Mouse (Mus musculus): ENCODE measurements around the gene Nr5a1. TPM values are rescaled to one million over a fixed set of nuclear protein-coding genes. Genes with fewer than 3 reads are reported as not detected.

Nr5a1 gene
- polyA plus RNA-seq, 1 experiment from 2014 or later, result 0.04 TPM

DNA sequence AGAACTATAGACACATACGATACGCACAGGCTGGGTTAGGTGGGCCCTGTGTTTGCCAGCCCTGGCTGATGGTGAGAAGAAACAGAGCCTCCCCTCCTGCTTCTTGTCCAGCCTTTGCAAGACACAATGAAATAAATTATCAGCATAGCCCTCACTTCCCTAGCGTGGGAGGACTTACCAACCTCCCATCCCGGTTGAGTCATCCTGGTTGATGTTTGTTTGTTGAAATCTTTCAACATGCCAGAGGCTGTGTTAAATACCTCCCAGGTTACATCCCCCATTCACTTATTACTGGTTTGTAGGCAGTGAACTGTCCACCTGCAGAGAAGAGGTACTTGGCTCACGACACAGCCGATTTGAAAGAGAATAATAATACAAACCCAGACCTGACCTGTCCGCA is 66.7 kb downstream of the Nr5a1 start:
- ATAC-seq (ENCODE audit: low FRiP score), result no peak
- Histone ChIP-seq H3K27ac (ENCODE audit: low read depth, low read length) (no peak overlapping the region), H3K4me3 (ENCODE audit: low read depth, low read length) (no peak overlapping the region), H3K9ac (ENCODE audit: low read length) (no peak overlapping the region), H3K27me3 (ENCODE audit: control insufficient read depth, insufficient read depth, low read length) (no peaks in the 10 kb centered on the region), H3K4me1 (ENCODE audit: control insufficient read depth, insufficient read depth, low read length) (peaks cover 5% of the 10 kb centered on the region; the same call in 1 of the 2 replicates), H3K4me2 (no peak overlapping the region), H3K9me3 (ENCODE audit: control insufficient read depth, low read length) (no peaks in the 10 kb centered on the region), H3K36me3 (ENCODE audit: control insufficient read depth, insufficient read depth, low read length) (no peaks in the 10 kb centered on the region)
- 89% methylated on average over 7 of the region's 7 CpGs for WGBS
- no peak for DNase-seq (ENCODE audit: low spot score, missing footprints)

DNA sequence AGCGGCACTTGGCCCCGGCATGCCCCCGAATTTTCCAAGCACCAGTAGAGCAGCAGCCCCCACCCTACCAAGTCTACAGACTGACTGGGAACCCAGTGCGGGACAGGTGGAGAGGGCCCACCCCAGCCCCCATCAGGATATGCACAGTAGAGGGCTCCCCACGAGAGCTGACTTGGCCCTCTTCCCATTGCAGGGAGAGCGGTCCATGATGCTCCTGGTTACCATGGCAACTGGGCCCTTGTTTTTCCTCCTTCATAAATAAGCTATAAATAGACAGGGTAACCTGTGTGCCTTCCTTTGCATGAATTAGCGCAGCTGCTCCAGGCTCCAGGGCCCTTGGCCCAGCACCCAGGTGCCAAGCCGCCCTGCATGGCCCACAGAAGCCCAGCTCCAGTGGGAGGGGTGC is 67.1 kb downstream of the Nr5a1 start:
- Histone ChIP-seq H3K4me1 (ENCODE audit: control insufficient read depth, insufficient read depth, low read length) (peaks cover 6% of the 10 kb centered on the region; the same call in 1 of the 2 replicates), H3K9ac (ENCODE audit: low read length) (no peak overlapping the region), H3K4me3 (ENCODE audit: low read depth, low read length) (no peak overlapping the region), H3K27ac (ENCODE audit: low read depth, low read length) (no peak overlapping the region), H3K36me3 (ENCODE audit: control insufficient read depth, insufficient read depth, low read length) (no peaks in the 10 kb centered on the region), H3K4me2 (no peak overlapping the region), H3K27me3 (ENCODE audit: control insufficient read depth, insufficient read depth, low read length) (no peaks in the 10 kb centered on the region), H3K9me3 (ENCODE audit: control insufficient read depth, low read length) (no peaks in the 10 kb centered on the region)
- ATAC-seq (ENCODE audit: low FRiP score), result no peak
- no peak for DNase-seq (ENCODE audit: low spot score, missing footprints)
- WGBS, result 69% methylated on average over 8 of the region's 8 CpGs

DNA sequence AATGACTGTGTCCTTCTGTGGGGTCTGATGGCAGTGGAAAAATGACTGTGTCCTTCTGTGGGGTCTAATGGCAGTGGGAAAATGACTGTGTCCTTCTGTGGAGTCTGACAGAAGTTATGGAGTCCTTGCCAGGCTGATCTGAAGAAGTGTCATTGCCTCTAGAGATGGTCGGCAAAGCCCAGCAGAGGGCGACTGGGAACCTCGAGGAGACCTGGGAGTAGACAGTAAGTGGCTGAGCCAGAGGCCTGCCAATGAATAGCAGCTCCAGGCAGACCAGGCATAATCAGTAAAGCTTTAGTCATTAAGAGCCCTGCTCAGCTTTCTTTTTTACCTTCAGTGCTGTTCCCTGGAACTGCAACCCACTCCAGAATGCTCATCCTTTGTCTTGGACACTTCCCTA is 68.4 kb downstream of the Nr5a1 start:
- Histone ChIP-seq H3K36me3 (ENCODE audit: control insufficient read depth, insufficient read depth, low read length) (peaks cover 1% of the 10 kb centered on the region; the same call in 1 of the 2 replicates), H3K4me3 (ENCODE audit: low read depth, low read length) (no peak overlapping the region), H3K27ac (ENCODE audit: low read depth, low read length) (no peak overlapping the region), H3K4me1 (ENCODE audit: control insufficient read depth, insufficient read depth, low read length) (peaks cover 6% of the 10 kb centered on the region; the same call in 1 of the 2 replicates), H3K9ac (ENCODE audit: low read length) (no peak overlapping the region), H3K27me3 (ENCODE audit: control insufficient read depth, insufficient read depth, low read length) (no peaks in the 10 kb centered on the region), H3K9me3 (ENCODE audit: control insufficient read depth, low read length) (no peaks in the 10 kb centered on the region), H3K4me2 (no peak overlapping the region)
- 1% methylated on average over 3 of the region's 3 CpGs for WGBS
- ATAC-seq (ENCODE audit: low FRiP score) (peak; percentile 71), DNase-seq (ENCODE audit: low spot score, missing footprints) (no peak)

DNA sequence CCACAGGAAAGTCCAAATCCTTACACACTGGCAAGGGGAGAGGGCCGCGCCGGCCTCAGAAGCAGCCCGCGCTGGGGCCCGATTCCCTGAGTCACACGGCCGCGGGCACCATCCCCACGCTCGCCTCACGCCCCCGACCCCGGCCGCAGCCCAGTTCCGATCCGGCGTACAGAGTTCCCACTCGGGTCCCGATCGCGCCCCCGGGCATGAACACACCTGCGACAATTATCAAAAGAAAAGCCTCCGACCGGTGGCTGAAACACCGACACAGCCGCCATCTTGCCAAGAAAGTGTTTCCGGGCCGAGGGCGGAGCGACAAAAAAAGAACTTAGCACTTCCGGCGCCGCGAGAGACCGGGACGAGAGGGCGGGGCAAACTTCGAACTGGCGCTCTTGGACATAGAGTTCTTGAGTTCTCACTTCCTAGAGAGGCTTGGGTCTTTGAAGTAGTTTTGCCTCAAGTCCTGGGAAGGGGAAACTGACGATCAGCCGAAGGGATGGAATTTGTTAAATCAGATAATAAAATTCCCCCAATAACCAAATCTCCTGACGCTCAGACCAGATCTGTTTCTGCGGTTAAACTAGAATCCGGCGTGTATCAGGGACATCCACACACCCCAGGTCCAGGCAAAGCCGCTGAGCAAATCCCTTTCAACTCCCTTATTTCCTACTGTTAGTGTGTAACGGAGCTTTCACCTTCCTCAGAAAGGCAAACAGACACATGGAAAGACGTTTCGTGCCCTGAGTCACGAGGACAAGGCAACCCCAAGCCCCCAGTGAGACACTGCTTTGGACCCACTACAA is 70.5 kb downstream of the Nr5a1 start, which contains the start of gene Psmb7:
Gene Psmb7, minus strand, starts transcription at position 463 of the 803 bp plus-strand sequence.
- Histone ChIP-seq H3K9me3 (ENCODE audit: control insufficient read depth, low read length) (no peaks in the 10 kb centered on the region), H3K4me2 (peak within 1 kb of the TSS; percentile 87), H3K9ac (ENCODE audit: low read length) (peak within 1 kb of the TSS; percentile 89), H3K27ac (ENCODE audit: low read depth, low read length) (peak within 1 kb of the TSS; percentile 41; the same call in 1 of the 2 replicates), H3K4me3 (ENCODE audit: low read depth, low read length) (peak within 1 kb of the TSS; percentile 89), H3K27me3 (ENCODE audit: control insufficient read depth, insufficient read depth, low read length) (no peaks in the 10 kb centered on the region), H3K4me1 (ENCODE audit: control insufficient read depth, insufficient read depth, low read length) (peaks cover 6% of the 10 kb centered on the region; the same call in 1 of the 2 replicates), H3K36me3 (ENCODE audit: control insufficient read depth, insufficient read depth, low read length) (peaks cover 4% of the 10 kb centered on the region; the same call in 1 of the 2 replicates)
- WGBS, result 2% methylated on average over 52 of the region's 52 CpGs
- DNase-seq (ENCODE audit: low spot score, missing footprints) (peak; percentile 98), ATAC-seq (ENCODE audit: low FRiP score) (peak; percentile 89)

Other genes starting within 250 kb of the Nr5a1 start
- 87.3 and 92.3 TPM in 2 replicates for gene Nek6, start 202.9 kb downstream of the Nr5a1 start, polyA plus RNA-seq (2014; fragmentation: Nextera tagmentation; extraction: Ambion mirVana)
- gene Psmb7, start 70.5 kb downstream of the Nr5a1 start, polyA plus RNA-seq (2014; fragmentation: Nextera tagmentation; extraction: Ambion mirVana), result 345 and 351 TPM in 2 replicates
- 4.4 and 5.2 TPM in 2 replicates for gene Nr6a1, start 213.1 kb upstream of the Nr5a1 start, polyA plus RNA-seq (2014; fragmentation: Nextera tagmentation; extraction: Ambion mirVana)
- gene Olfml2a, start 217.4 kb upstream of the Nr5a1 start, polyA plus RNA-seq (2014; fragmentation: Nextera tagmentation; extraction: Ambion mirVana), result 1.9 and 2.2 TPM in 2 replicates